Mouse (Mus musculus) heart, postnatal 0 days (tissue): ENCODE data around the gene Phactr3. TPM values are rescaled to one million over a fixed set of nuclear protein-coding genes. Genes with fewer than 3 reads are reported as not detected.
"Not testable (repeated sequence)": the region's sequence is repeated elsewhere in the genome, so short reads cannot be mapped to it uniquely, and the experiment has no call there.

Source experiments
- ATAC-seq: fragments of 200-750 bp; cut with Nextera tagmentation; 2 replicates; pipeline ENCODE4 v1.8.0; 2017; ENCODE audit warnings: low read depth, moderate number of reproducible peaks, moderate library complexity; ENCODE audit not compliant: insufficient read depth
- DNase-seq: peaks from one replicate; pipeline ENCODE4 v3.0.0-alpha.2; 2016; ENCODE audit warnings: low spot score
- H3K27ac ChIP-seq: fragments of 300-500 bp; sonication (generic); 2 replicates; pipeline ENCODE4 v1.5.1; 2014; ENCODE audit warnings: low read depth, mild to moderate bottlenecking
- H3K27me3 ChIP-seq: fragments of 300-500 bp; sonication (generic); 2 replicates; pipeline ENCODE4 v1.6.1; 2014; ENCODE audit warnings: low read length, mixed read lengths; ENCODE audit not compliant: control insufficient read depth, insufficient read depth
- H3K36me3 ChIP-seq: fragments of 300-500 bp; sonication (generic); replicated peaks from 2 replicates; pipeline ENCODE4 v1.6.1; 2014; ENCODE audit warnings: low read length, mixed read lengths; ENCODE audit not compliant: control insufficient read depth, insufficient read depth
- H3K4me1 ChIP-seq: fragments of 300-500 bp; sonication (generic); 2 replicates; pipeline ENCODE4 v1.6.1; 2014; ENCODE audit warnings: antibody characterized with exemption; ENCODE audit not compliant: control insufficient read depth, insufficient read depth
- H3K4me2 ChIP-seq: fragments of 300-500 bp; sonication (generic); 2 replicates; pipeline ENCODE4 v1.6.1; 2014; ENCODE audit warnings: low read depth, mild to moderate bottlenecking, low read length, moderate library complexity
- H3K4me3 ChIP-seq: fragments of 300-500 bp; sonication (generic); 2 replicates; pipeline ENCODE4 v1.5.1; 2014; ENCODE audit warnings: low read depth, low read length
- H3K9ac ChIP-seq: fragments of 300-500 bp; sonication (generic); replicated peaks from 2 replicates; pipeline ENCODE4 v1.6.1; 2014; ENCODE audit warnings: low read depth, low read length, mixed read lengths
- H3K9me3 ChIP-seq: fragments of 300-500 bp; sonication (generic); replicated peaks from 2 replicates; pipeline ENCODE4 v1.6.1; 2016; ENCODE audit warnings: low read length; ENCODE audit not compliant: control insufficient read depth
- CTCF ChIP-seq: IDR thresholded peaks from 2 replicates; pipeline ENCODE4 v1.5.1; 2016; ENCODE audit warnings: antibody characterized with exemption, control low read depth, low read depth
- EP300 ChIP-seq: IDR thresholded peaks from 2 replicates; pipeline ENCODE4 v1.6.1; 2016; ENCODE audit warnings: antibody characterized with exemption, low read depth
- WGBS: fragments of 180-500 bp; shearing (Covaris S2); extraction: QIAGEN DNeasy Blood & Tissue Kit; methylation state at CpG from one replicate; pipeline ENCODE4 v1.1.7; 2014; 5-methylcytosine and 5-hydroxymethylcytosine counted together
- polyA plus RNA-seq: library from polyadenylated mRNA; unstranded; fragments of >200 nt; fragmentation: Nextera tagmentation; extraction: Ambion mirVana; gene quantifications from 2 replicates; pipeline ENCODE4 v1.2.1, GENCODE M21; 2015
- total RNA-seq: library from RNA; depleted of rRNA; stranded (reverse); fragments of >200 nt; gene quantifications from 2 replicates; pipeline ENCODE4 v1.2.3, GENCODE M21; 2014; ENCODE audit warnings: low replicate concordance

The Phactr3 gene
- total and polyA plus RNA-seq, 2 experiments from 2014 or later: 3.6 to 4.0 TPM

DNA sequence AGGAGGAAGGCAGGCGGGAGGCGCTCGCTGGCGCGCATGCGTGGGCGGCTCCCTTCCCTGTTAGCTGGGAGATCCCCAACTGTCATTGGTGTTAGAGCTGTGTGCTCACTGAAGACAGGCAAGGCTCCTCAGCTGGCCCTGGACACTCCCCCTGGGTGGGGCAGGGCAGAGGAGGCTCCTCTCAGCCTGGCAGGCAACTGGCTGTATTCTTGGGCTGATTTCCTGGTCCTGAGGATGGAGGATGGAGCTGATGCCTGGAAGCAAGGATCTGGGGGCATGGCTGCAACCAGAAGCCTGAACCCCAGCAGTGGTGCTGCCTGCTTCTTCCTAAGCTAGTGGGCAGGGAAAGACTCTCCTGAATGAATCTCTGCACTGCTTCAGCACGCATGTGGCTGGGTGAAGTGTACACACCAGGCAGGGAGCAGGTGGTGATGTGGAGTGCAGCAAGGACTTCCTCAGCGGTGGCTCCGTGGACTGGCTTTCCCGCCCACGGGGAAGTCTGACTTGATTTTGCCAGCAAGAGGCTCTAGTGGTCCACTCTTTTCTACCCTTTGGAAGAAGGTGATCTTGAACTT, 208.8 kb downstream of the Phactr3 start:
- H3K9me3 ChIP-seq: no peaks in the 10 kb centered on the region
- no peaks in the 10 kb centered on the region for H3K36me3 ChIP-seq
- TF ChIP-seq EP300 (no peak), CTCF (no peak)
- no peak overlapping the region for H3K27ac ChIP-seq
- 0 out of 2 replicates have a peak overlapping the region, but pooled peaks have one; percentile 16 for H3K4me3 ChIP-seq
- H3K4me1 ChIP-seq: peaks cover 14% of the 10 kb centered on the region
- ATAC-seq: peak; percentile 80
- no peak overlapping the region; the same call in 1 of the 2 replicates for H3K9ac ChIP-seq
- H3K4me2 ChIP-seq: peak overlapping the region; percentile 55
- DNase-seq: peak; percentile 45
- WGBS: 10% methylated on average over 12 of the region's 12 CpGs
- H3K27me3 ChIP-seq: no peaks in the 10 kb centered on the region

- ATAC-seq: no peak
- no peak overlapping the region for H3K4me3 ChIP-seq
- no peaks in the 10 kb centered on the region for H3K9me3 ChIP-seq
- H3K4me2 ChIP-seq: peak overlapping the region; percentile 33
- H3K27me3 ChIP-seq: no peaks in the 10 kb centered on the region
- H3K9ac ChIP-seq: no peak overlapping the region
- no peaks in the 10 kb centered on the region for H3K36me3 ChIP-seq
- WGBS: 50% methylated on average over 5 of the region's 5 CpGs
- no peak for TF ChIP-seq EP300
- no peak for TF ChIP-seq CTCF
- DNase-seq: peak; percentile 36
- peaks cover 14% of the 10 kb centered on the region for H3K4me1 ChIP-seq
- H3K27ac ChIP-seq: no peak overlapping the region; the same call in 1 of the 2 replicates
Measured at GRCm38 (mm10) chr2:178329551-178329950, 210.8 kb downstream of the Phactr3 start.

- H3K27me3 ChIP-seq: no peaks in the 10 kb centered on the region
- no peaks in the 10 kb centered on the region for H3K9me3 ChIP-seq
- no peak overlapping the region for H3K27ac ChIP-seq
- no peaks in the 10 kb centered on the region for H3K36me3 ChIP-seq
- H3K4me3 ChIP-seq: no peak overlapping the region
- ATAC-seq: no peak
- no peak overlapping the region for H3K9ac ChIP-seq
- DNase-seq: peak; percentile 26
- H3K4me1 ChIP-seq: peaks cover 14% of the 10 kb centered on the region
- H3K4me2 ChIP-seq: no peak overlapping the region; the same call in 1 of the 2 replicates
- no peak for TF ChIP-seq CTCF
- no peak for TF ChIP-seq EP300
- WGBS: 43% methylated on average over 1 of the region's 1 CpGs
Measured at GRCm38 (mm10) chr2:178329986-178330385, 211.2 kb downstream of the Phactr3 start.

- Histone ChIP-seq H3K27me3 (no peaks in the 10 kb centered on the region), H3K4me1 (no peaks in the 10 kb centered on the region), H3K27ac (no peak overlapping the region), H3K4me2 (no peak overlapping the region), H3K4me3 (no peak overlapping the region), H3K9ac (no peak overlapping the region), H3K9me3 (no peaks in the 10 kb centered on the region), H3K36me3 (no peaks in the 10 kb centered on the region)
- 31% methylated on average over 1 of the region's 1 CpGs for WGBS
- ATAC-seq (no peak), DNase-seq (peak; percentile 12)
- TF ChIP-seq CTCF (peak; percentile 53), EP300 (no peak)
Measured at GRCm38 (mm10) chr2:178337878-178338277, 219.1 kb downstream of the Phactr3 start.

GRCm38 (mm10) chr2:178339044-178339443, 220.3 kb downstream of the Phactr3 start:
- no peak overlapping the region for H3K4me3 ChIP-seq
- H3K27ac ChIP-seq: no peak overlapping the region
- ATAC-seq: no peak
- no peak overlapping the region for H3K9ac ChIP-seq
- WGBS: 0% methylated on average over 2 of the region's 2 CpGs
- H3K36me3 ChIP-seq: no peaks in the 10 kb centered on the region
- H3K4me1 ChIP-seq: no peaks in the 10 kb centered on the region
- DNase-seq: no peak
- no peak overlapping the region for H3K4me2 ChIP-seq
- H3K9me3 ChIP-seq: no peaks in the 10 kb centered on the region
- TF ChIP-seq CTCF: peak; percentile 46
- no peak for TF ChIP-seq EP300
- no peaks in the 10 kb centered on the region for H3K27me3 ChIP-seq

DNA sequence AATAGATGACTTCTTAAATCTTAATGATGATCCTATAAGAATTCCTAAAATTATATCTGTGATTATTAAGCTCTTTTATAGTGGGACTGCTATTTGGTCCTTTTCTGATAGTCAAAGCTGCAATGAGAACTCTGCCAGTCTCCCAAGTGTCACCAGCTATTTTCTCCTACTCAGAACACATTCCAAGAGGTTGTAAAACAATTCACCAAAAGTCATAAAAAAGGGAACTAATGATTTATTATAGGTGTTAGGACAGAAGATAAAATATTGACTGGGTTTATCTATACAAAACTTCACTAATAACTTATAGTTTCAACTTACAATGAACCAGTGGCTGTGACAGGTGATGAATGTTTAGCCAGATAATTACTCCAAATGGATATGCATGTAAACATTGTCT, 223.3 kb downstream of the Phactr3 start:
- ATAC-seq, H3K4me2 ChIP-seq, H3K9me3 ChIP-seq, H3K4me1 ChIP-seq, H3K27ac ChIP-seq, H3K4me3 ChIP-seq, H3K9ac ChIP-seq, H3K27me3 ChIP-seq, DNase-seq, H3K36me3 ChIP-seq: not testable (repeated sequence)
